Mouse (Mus musculus): ENCODE data around the gene Dhdh.

- TF ChIP-seq CTCF (IDR thresholded peaks at IDR 0.05; ENCODE audit: insufficient read depth, low read depth, low read length) (no peak), POLR2A (IDR thresholded peaks at IDR 0.05; ENCODE audit: insufficient read depth, low read depth, low read length) (no peak)
Measured at GRCm38 (mm10) chr7:45435038-45435437, 53.6 kb downstream of the Dhdh start.
